Mouse (Mus musculus) liver, postnatal 0 days (tissue): Measurements from ENCODE around the gene Olfr126.

Experiments
- CTCF ChIP-seq: sonication (generic); IDR thresholded peaks from 2 replicates; pipeline ENCODE4 v1.5.1; 2016; ENCODE audit warnings: antibody characterized with exemption, low read depth
- EP300 ChIP-seq: IDR thresholded peaks from 2 replicates; pipeline ENCODE4 v1.6.1; 2016; ENCODE audit warnings: antibody characterized with exemption, low read depth, mild to moderate bottlenecking

DNA sequence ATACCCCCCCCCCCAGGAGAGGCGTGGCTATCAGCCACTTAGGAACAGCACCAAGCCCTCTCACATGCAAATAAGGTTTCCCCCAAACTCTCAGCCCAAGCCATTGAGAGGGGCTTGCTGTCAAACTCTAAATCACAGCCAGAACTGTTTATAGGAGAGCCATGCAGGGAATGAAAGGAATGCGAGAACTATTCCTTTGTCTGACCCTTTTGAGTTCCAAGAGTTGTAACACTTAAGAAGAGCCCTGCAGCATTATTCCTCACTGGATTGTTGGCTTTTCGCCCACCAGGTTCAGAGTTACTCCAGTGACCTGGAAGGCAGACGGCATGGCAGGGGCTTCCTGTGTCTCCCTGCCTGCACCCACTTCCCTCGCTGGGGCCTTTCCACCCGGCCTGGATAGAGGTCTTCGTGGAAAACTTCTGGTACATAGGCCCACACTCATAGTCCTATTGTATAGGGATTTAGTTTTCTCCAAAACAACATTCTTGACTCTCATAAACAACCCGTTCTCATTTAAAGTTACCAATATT, 22.5 kb downstream of the Olfr126 start:
- TF ChIP-seq CTCF (no peak), EP300 (no peak)
